Comparison of ENCODE assay signal across 10 mouse cellular contexts in the genomic region with DNA sequence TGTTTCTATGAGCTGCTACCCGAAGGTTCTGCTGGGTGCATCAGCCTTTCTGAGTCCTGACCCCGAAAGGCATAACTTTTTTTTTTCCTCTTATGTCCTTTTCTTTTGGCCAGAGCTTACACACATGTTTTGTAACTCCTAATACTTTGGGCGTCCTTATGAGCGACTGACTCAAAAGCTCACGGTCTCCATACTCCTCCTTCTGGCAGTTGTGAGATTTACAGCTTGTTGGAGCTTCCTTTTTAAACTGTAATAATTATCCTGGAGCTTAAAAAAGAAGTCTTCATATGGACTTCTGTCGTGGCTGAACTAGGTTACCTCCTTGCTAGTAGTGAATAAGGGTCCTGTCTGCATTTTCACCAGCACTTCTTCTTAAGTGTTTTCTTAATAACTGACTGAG. TPM values are rescaled to one million over a fixed set of nuclear protein-coding genes. Genes with fewer than 3 reads are reported as not detected.
DNase-seq lines count a peak whose midpoint lies in the region; ATAC-seq and TF ChIP-seq lines count a peak whose summit lies in the region.
"Had no signal": no experiment of that assay in that cellular context is flagged by ENCODE, and none has a peak within 500 bp of the region (broad histone marks: within the 10 kb centered on the region; RNA-seq: fewer than 3 reads in every experiment).

No protein-coding gene starts in this region.

- 24% methylated on average over 6 of the region's 6 CpGs for WGBS in forebrain, embryonic 15.5 days
- 25% methylated on average over 6 of the region's 6 CpGs for WGBS in forebrain, embryonic 13.5 days
- 29% methylated on average over 6 of the region's 6 CpGs for WGBS in midbrain, embryonic 11.5 days
- WGBS in midbrain, embryonic 13.5 days, result 31% methylated on average over 6 of the region's 6 CpGs
- WGBS in cerebellum, adult 2 months, result 15% methylated on average over 6 of the region's 6 CpGs

- H3K27me3 ChIP-seq in forebrain, embryonic 15.5 days, result no peaks in the 10 kb centered on the region
- H3K27me3 ChIP-seq in forebrain, embryonic 13.5 days, result no peaks in the 10 kb centered on the region
- no peaks in the 10 kb centered on the region for H3K27me3 ChIP-seq in midbrain, embryonic 11.5 days (ENCODE audit: control insufficient read depth, insufficient read depth, low read length)
- peaks cover 4% of the 10 kb centered on the region; the same call in 1 of the 2 replicates for H3K27me3 ChIP-seq in midbrain, embryonic 13.5 days
- no peaks in the 10 kb centered on the region for H3K27me3 ChIP-seq in cerebellum, adult 2 months (ENCODE audit: control insufficient read depth, insufficient read depth, low read length)
- H3K27me3 ChIP-seq: neural tube, embryonic 12.5 days had no signal

- peak; percentile 86 for DNase-seq in midbrain, embryonic 11.5 days (ENCODE audit: low spot score, missing footprints)
- peak in 1 of 2 experiments; percentile 25 for DNase-seq in cerebellum, adult 2 months
- peak; percentile 32 to 37 for DNase-seq in kidney, postnatal 36 days
- DNase-seq in telencephalon, adult 2 months (ENCODE audit: low read depth, low spot score), result peak; percentile 23
- DNase-seq in spleen, postnatal 4 days (ENCODE audit: low spot score in 2 of 2), result no peak

- no peaks in the 10 kb centered on the region for H3K9me3 ChIP-seq in forebrain, embryonic 15.5 days
- H3K9me3 ChIP-seq in forebrain, embryonic 13.5 days (replicated peaks), result no peaks in the 10 kb centered on the region
- H3K9me3 ChIP-seq in midbrain, embryonic 11.5 days (ENCODE audit: control insufficient read depth, low read length), result no peaks in the 10 kb centered on the region
- H3K9me3 ChIP-seq in midbrain, embryonic 13.5 days, result no peaks in the 10 kb centered on the region
- H3K9me3 ChIP-seq: hindbrain, embryonic 15.5 days; neural tube, embryonic 12.5 days had no signal

- H3K36me3 ChIP-seq in forebrain, embryonic 15.5 days, result no peaks in the 10 kb centered on the region
- H3K36me3 ChIP-seq in forebrain, embryonic 13.5 days (ENCODE audit: poor library complexity, severe bottlenecking), result no peaks in the 10 kb centered on the region
- H3K36me3 ChIP-seq in midbrain, embryonic 11.5 days (ENCODE audit: control insufficient read depth, insufficient read depth, low read length), result no peaks in the 10 kb centered on the region
- no peaks in the 10 kb centered on the region for H3K36me3 ChIP-seq in midbrain, embryonic 13.5 days
- H3K36me3 ChIP-seq: hindbrain, embryonic 15.5 days; neural tube, embryonic 12.5 days had no signal

- H3K4me3 ChIP-seq in forebrain, embryonic 15.5 days, result no peak overlapping the region
- H3K4me3 ChIP-seq in forebrain, embryonic 13.5 days, result no peak overlapping the region
- H3K4me3 ChIP-seq in midbrain, embryonic 11.5 days (ENCODE audit: low read depth, low read length), result no peak overlapping the region
- no peak overlapping the region for H3K4me3 ChIP-seq in midbrain, embryonic 13.5 days (replicated peaks)
- H3K4me3 ChIP-seq in cerebellum, adult 2 months (replicated peaks; ENCODE audit: insufficient read depth, low read depth, low read length), result no peak overlapping the region
- H3K4me3 ChIP-seq: hindbrain, embryonic 15.5 days; neural tube, embryonic 12.5 days had no signal

- H3K4me2 ChIP-seq in forebrain, embryonic 15.5 days (replicated peaks), result no peak overlapping the region
- H3K4me2 ChIP-seq in forebrain, embryonic 13.5 days, result no peak overlapping the region
- no peak overlapping the region for H3K4me2 ChIP-seq in midbrain, embryonic 11.5 days
- H3K4me2 ChIP-seq in midbrain, embryonic 13.5 days (replicated peaks), result no peak overlapping the region
- H3K4me2 ChIP-seq: hindbrain, embryonic 15.5 days; neural tube, embryonic 12.5 days had no signal

- no peak for TF ChIP-seq POLR2A in cerebellum, adult 2 months (IDR thresholded peaks at IDR 0.05; ENCODE audit: borderline replicate concordance, insufficient read depth, low read length)

- ATAC-seq in forebrain, embryonic 15.5 days (replicated peaks), result 0 out of 2 replicates have a peak, but pooled peaks have one; percentile 35
- no peak for ATAC-seq in forebrain, embryonic 13.5 days
- ATAC-seq in midbrain, embryonic 11.5 days (ENCODE audit: low FRiP score), result no peak
- no peak for ATAC-seq in midbrain, embryonic 13.5 days

- H3K9ac ChIP-seq in forebrain, embryonic 15.5 days (replicated peaks), result no peak overlapping the region
- H3K9ac ChIP-seq in forebrain, embryonic 13.5 days, result no peak overlapping the region
- H3K9ac ChIP-seq in midbrain, embryonic 11.5 days (ENCODE audit: low read length), result no peak overlapping the region
- H3K9ac ChIP-seq in midbrain, embryonic 13.5 days (replicated peaks), result no peak overlapping the region
- H3K9ac ChIP-seq: hindbrain, embryonic 15.5 days; neural tube, embryonic 12.5 days had no signal

- peak; percentile 31; the same call in 1 of the 2 replicates for TF ChIP-seq CTCF in cerebellum, adult 2 months (IDR thresholded peaks at IDR 0.05; ENCODE audit: borderline replicate concordance, insufficient read depth, low read depth, low read length)

- no peak overlapping the region for H3K27ac ChIP-seq in forebrain, embryonic 15.5 days (replicated peaks)
- H3K27ac ChIP-seq in forebrain, embryonic 13.5 days, result no peak overlapping the region
- no peak overlapping the region for H3K27ac ChIP-seq in midbrain, embryonic 11.5 days (ENCODE audit: low read depth, low read length)
- no peak overlapping the region for H3K27ac ChIP-seq in midbrain, embryonic 13.5 days
- no peak overlapping the region for H3K27ac ChIP-seq in cerebellum, adult 2 months (ENCODE audit: insufficient read depth, low read length)
- H3K27ac ChIP-seq: hindbrain, embryonic 15.5 days; neural tube, embryonic 12.5 days had no signal

- no peaks in the 10 kb centered on the region for H3K4me1 ChIP-seq in forebrain, embryonic 15.5 days
- H3K4me1 ChIP-seq in forebrain, embryonic 13.5 days, result peaks cover 5% of the 10 kb centered on the region; the same call in 1 of the 2 replicates
- H3K4me1 ChIP-seq in midbrain, embryonic 11.5 days (ENCODE audit: control insufficient read depth, insufficient read depth, low read length), result no peaks in the 10 kb centered on the region
- no peaks in the 10 kb centered on the region for H3K4me1 ChIP-seq in midbrain, embryonic 13.5 days (replicated peaks)
- H3K4me1 ChIP-seq in cerebellum, adult 2 months (ENCODE audit: control insufficient read depth, insufficient read depth, low read length), result no peaks in the 10 kb centered on the region
- H3K4me1 ChIP-seq: hindbrain, embryonic 15.5 days; neural tube, embryonic 12.5 days had no signal

RNA-seq across cellular contexts. Expression of a gene that starts 16.7 kb away (rescaled TPM):
- 20.5 and 21.2 TPM in 2 replicates for polyA plus RNA-seq in forebrain, embryonic 15.5 days (2015; fragmentation: Nextera tagmentation; extraction: Ambion mirVana)
- 18.1 and 21.9 TPM in 2 replicates for polyA plus RNA-seq in forebrain, embryonic 13.5 days (2015; fragmentation: Nextera tagmentation; extraction: Ambion mirVana)
- 19.9 and 20.7 TPM in 2 replicates for polyA plus RNA-seq in midbrain, embryonic 11.5 days (2014; fragmentation: Nextera tagmentation; extraction: Ambion mirVana)
- 19.2 and 21.9 TPM in 2 replicates for polyA plus RNA-seq in midbrain, embryonic 13.5 days (2015; fragmentation: Nextera tagmentation; extraction: Ambion mirVana)
- polyA plus RNA-seq in cerebellum, adult 2 months (2012; rRNA removed), result 22.0 and 23.6 TPM in 2 replicates

RNA-seq across cellular contexts. Expression of a gene that starts 28.6 kb away (rescaled TPM):
- 40.8 and 41.7 TPM in 2 replicates for polyA plus RNA-seq in forebrain, embryonic 15.5 days (2015; fragmentation: Nextera tagmentation; extraction: Ambion mirVana)
- 32.9 and 34.4 TPM in 2 replicates for polyA plus RNA-seq in forebrain, embryonic 13.5 days (2015; fragmentation: Nextera tagmentation; extraction: Ambion mirVana)
- 22.1 and 22.2 TPM in 2 replicates for polyA plus RNA-seq in midbrain, embryonic 11.5 days (2014; fragmentation: Nextera tagmentation; extraction: Ambion mirVana)
- polyA plus RNA-seq in midbrain, embryonic 13.5 days (2015; fragmentation: Nextera tagmentation; extraction: Ambion mirVana), result 41.8 and 43.8 TPM in 2 replicates
- polyA plus RNA-seq in cerebellum, adult 2 months (2012; rRNA removed), result 30.7 and 30.8 TPM in 2 replicates

Comparison
In these comparisons a context has a peak if more than half of its experiments do, and no peak if none do; other contexts are left out.
1. DNase-seq: peak in midbrain, embryonic 11.5 days (single experiment), kidney, postnatal 36 days (2 of 2) and telencephalon, adult 2 months (single experiment); none in spleen, postnatal 4 days (0 of 2).